Mouse (Mus musculus) midbrain, embryonic 16.5 days (tissue): Measurements from ENCODE around the gene Lmod1. TPM values are rescaled to one million over a fixed set of nuclear protein-coding genes. Genes with fewer than 3 reads are reported as not detected.

Experiments used
- ATAC-seq: fragments of 200-750 bp; cut with Nextera tagmentation; 2 replicates; pipeline ENCODE4 v1.8.0; 2017; ENCODE audit warnings: moderate TSS enrichment
- H3K27ac ChIP-seq: fragments of 300-500 bp; sonication (generic); 2 replicates; pipeline ENCODE4 v1.5.1; 2014; ENCODE audit warnings: mild to moderate bottlenecking, low read length, mixed read lengths
- H3K27me3 ChIP-seq: fragments of 300-500 bp; sonication (generic); 2 replicates; pipeline ENCODE4 v1.6.1; 2014; ENCODE audit warnings: low read depth, low read length, mixed read lengths; ENCODE audit not compliant: control insufficient read depth, insufficient read depth
- H3K36me3 ChIP-seq: fragments of 300-500 bp; sonication (generic); 2 replicates; pipeline ENCODE4 v1.6.1; 2014; ENCODE audit warnings: mild to moderate bottlenecking, low read length, moderate library complexity, mixed read lengths; ENCODE audit not compliant: control insufficient read depth, insufficient read depth
- H3K4me1 ChIP-seq: fragments of 300-500 bp; sonication (generic); 2 replicates; pipeline ENCODE4 v1.6.1; 2014; ENCODE audit warnings: mild to moderate bottlenecking, low read length, mixed read lengths; ENCODE audit not compliant: control insufficient read depth, insufficient read depth
- H3K4me2 ChIP-seq: fragments of 300-500 bp; sonication (generic); 2 replicates; pipeline ENCODE4 v1.6.1; 2014; ENCODE audit warnings: mild to moderate bottlenecking, low read length, mixed read lengths
- H3K4me3 ChIP-seq: fragments of 300-500 bp; sonication (generic); 2 replicates; pipeline ENCODE4 v1.5.1; 2014; ENCODE audit warnings: low read depth, mild to moderate bottlenecking, low read length, moderate library complexity, mixed read lengths
- H3K9ac ChIP-seq: fragments of 300-500 bp; sonication (generic); 2 replicates; pipeline ENCODE4 v1.6.1; 2014; ENCODE audit warnings: low read depth, low read length, mixed read lengths
- H3K9me3 ChIP-seq: fragments of 300-500 bp; sonication (generic); replicated peaks from 2 replicates; pipeline ENCODE4 v1.6.1; 2014; ENCODE audit warnings: mild to moderate bottlenecking, low read length, mixed read lengths; ENCODE audit not compliant: control insufficient read depth, poor library complexity, severe bottlenecking
- WGBS: fragments of 180-500 bp; shearing (Covaris S2); extraction: QIAGEN DNeasy Blood & Tissue Kit; methylation state at CpG from one replicate; pipeline ENCODE4 v1.1.7; 2014; 5-methylcytosine and 5-hydroxymethylcytosine counted together
- polyA plus RNA-seq: library from polyadenylated mRNA; unstranded; fragments of >200 nt; fragmentation: Nextera tagmentation; extraction: Ambion mirVana; gene quantifications from 2 replicates; pipeline ENCODE4 v1.2.1, GENCODE M21; 2015

Gene Lmod1
- polyA plus RNA-seq, 1 experiment from 2014 or later = 0.41 TPM

DNA sequence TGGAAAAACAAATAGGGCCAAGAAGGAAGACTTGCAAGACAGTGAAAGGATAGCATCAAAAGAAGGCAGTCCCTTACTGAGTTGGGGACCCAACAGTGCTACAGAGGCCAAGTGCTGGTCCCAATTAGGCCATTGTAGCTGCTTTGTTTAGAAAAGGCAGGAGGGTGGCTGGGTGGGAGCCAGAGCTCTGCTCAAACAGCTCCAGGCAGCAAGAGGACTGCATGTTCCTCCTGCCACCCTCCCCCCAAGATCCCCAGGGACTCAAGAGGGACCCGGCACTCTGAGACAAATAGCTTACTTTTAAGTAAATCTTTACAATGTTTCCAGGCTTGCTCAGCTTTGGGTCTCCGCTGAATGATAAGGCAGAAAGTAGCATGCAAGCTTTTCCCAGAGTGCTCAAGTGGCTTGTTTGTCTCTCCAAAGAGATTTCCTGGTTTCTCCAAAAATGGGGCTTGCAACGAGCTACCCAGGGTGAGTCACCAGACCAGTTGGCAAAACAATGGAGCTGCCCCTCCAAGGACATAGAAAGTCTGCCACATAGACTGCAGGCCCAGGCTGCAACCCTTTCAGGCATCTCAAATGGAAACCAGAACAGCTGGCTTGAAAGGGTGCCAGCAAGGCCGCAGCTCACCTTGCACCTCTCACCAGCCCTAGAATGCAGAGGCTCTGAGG, 23.0 kb downstream of the Lmod1 start:
- Histone ChIP-seq H3K9ac (no peak overlapping the region), H3K27me3 (no peaks in the 10 kb centered on the region), H3K4me2 (no peak overlapping the region), H3K4me3 (no peak overlapping the region), H3K4me1 (no peaks in the 10 kb centered on the region), H3K9me3 (no peaks in the 10 kb centered on the region), H3K27ac (no peak overlapping the region), H3K36me3 (no peaks in the 10 kb centered on the region)
- WGBS = 63% methylated on average over 4 of the region's 4 CpGs
- ATAC-seq = no peak

DNA sequence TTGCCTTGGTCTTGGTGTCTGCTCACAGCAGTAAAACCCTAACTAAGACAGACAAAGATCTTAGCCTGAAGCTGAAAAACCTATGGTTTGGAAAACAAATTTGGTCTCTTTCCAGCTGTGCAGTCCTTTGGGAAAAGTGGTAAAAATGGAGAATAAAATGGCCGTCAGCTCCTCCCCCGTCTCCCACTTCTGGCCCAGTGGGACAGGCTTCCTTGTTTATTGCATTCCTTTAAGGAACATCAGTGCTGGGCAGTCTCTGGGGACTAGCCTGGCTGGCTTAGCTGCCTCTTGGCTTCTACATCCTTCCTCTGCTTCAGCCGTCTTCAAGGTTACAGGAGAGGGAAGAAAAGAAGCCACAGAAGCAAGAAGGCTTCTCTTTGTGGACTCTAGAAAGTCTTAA, 27.3 kb downstream of the Lmod1 start:
- no peaks in the 10 kb centered on the region for H3K9me3 ChIP-seq
- H3K4me2 ChIP-seq = no peak overlapping the region

DNA sequence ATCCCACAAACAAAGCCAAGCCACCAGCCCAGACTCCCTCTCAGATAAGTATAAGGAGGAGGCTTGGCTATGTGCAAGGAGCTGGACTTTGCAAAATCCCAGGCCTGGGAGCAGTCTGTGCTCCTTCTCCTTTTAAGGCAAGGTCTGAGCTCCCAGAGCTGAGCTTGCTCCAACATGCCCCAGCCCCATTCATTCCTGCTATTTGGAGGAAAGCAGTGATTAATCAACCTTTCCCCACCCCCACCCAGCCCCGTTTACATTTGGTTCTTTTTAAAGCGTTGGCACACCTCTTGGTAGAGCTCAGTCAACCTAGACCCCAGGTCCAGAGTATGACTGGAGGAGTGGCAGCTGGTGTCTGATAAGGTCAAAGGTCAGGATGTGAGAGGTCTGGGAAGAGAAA, 34.5 kb downstream of the Lmod1 start:
- WGBS = 40% methylated on average over 2 of the region's 2 CpGs

More for the DNA sequence above, 27.3 kb downstream of the Lmod1 start:
- WGBS = 77% methylated on average over 3 of the region's 3 CpGs
- no peak overlapping the region for H3K4me3 ChIP-seq
- H3K9ac ChIP-seq = no peak overlapping the region
- no peak for ATAC-seq
- no peak overlapping the region for H3K27ac ChIP-seq
- no peaks in the 10 kb centered on the region for H3K27me3 ChIP-seq
- H3K36me3 ChIP-seq = no peaks in the 10 kb centered on the region
- no peaks in the 10 kb centered on the region for H3K4me1 ChIP-seq

DNA sequence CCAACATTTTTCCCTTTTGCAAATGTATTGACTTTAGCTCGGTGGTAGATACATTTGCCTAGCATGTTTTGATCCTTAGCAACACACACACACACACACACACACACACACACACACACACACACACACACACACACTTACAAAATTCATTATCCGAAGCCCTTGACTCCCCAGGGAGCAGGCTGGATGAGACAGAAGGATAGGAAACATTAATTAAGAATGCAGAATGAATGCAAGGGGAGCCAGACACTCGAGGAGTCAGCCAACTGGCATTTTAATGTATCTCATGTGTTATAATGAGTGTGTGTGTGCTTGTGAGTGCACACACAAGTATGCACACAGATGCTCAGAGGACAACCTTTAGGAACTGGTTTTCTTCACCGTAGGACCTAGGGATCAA, 36.9 kb downstream of the Lmod1 start:
- Histone ChIP-seq H3K9me3 (no peaks in the 10 kb centered on the region), H3K36me3 (no peaks in the 10 kb centered on the region), H3K27me3 (no peaks in the 10 kb centered on the region), H3K4me1 (no peaks in the 10 kb centered on the region), H3K9ac (no peak overlapping the region), H3K4me2 (no peak overlapping the region), H3K4me3 (no peak overlapping the region), H3K27ac (no peak overlapping the region)
- no peak for ATAC-seq
- WGBS = 71% methylated on average over 4 of the region's 4 CpGs

More for the DNA sequence above, 34.5 kb downstream of the Lmod1 start:
- H3K36me3 ChIP-seq = no peaks in the 10 kb centered on the region
- no peak overlapping the region for H3K4me3 ChIP-seq
- H3K27ac ChIP-seq = no peak overlapping the region
- H3K4me2 ChIP-seq = no peak overlapping the region
- no peaks in the 10 kb centered on the region for H3K4me1 ChIP-seq
- H3K9ac ChIP-seq = no peak overlapping the region
- no peaks in the 10 kb centered on the region for H3K9me3 ChIP-seq
- no peaks in the 10 kb centered on the region for H3K27me3 ChIP-seq
- ATAC-seq = no peak

DNA sequence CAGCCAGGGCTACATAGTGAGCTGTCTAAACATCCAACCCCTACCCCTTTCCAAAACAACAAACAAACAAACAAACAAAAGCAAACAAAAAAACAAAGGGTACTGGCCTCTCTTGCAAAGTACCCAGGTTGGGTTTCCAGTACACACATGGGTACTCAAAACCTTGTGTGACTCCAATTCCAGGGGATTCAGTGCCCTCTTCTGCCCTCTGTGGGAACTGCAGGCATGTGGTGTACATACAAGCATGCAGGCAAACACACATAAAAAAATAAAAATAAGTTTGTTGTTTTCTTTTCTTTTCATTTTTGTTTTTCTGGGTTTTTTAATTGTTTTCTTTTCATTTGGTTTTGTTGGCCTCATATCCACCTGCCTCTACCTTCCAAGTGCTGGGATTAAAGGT, 37.5 kb downstream of the Lmod1 start:
- Histone ChIP-seq H3K4me1 (no peaks in the 10 kb centered on the region), H3K9me3 (no peaks in the 10 kb centered on the region), H3K9ac (no peak overlapping the region), H3K4me2 (no peak overlapping the region), H3K4me3 (no peak overlapping the region), H3K27ac (no peak overlapping the region), H3K27me3 (no peaks in the 10 kb centered on the region), H3K36me3 (no peaks in the 10 kb centered on the region)
- ATAC-seq = no peak

DNA sequence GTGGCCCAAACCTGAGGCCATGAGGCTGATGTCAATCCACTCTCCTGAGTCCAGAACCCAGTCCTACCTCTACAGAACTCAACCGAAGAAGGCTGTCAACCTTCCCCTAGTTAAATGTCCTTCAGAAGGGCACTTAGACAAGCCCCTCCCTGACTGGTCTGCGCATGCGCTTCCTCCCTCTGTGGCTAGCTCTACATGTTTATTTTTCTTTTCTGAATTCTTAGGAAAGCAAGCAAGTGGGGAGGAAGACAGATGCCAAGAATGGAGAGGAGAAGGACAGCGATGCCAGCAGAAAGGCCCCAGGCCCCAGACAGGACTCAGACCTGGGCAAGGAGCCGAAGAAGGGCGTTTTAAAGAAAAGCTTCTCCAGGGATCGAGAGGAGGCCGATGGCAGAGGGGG, 38.8 kb downstream of the Lmod1 start:
- no peak overlapping the region for H3K27ac ChIP-seq
- H3K4me2 ChIP-seq = no peak overlapping the region
- H3K27me3 ChIP-seq = no peaks in the 10 kb centered on the region
- no peak overlapping the region for H3K4me3 ChIP-seq
- no peaks in the 10 kb centered on the region for H3K9me3 ChIP-seq
- 86% methylated on average over 8 of the region's 8 CpGs for WGBS
- H3K4me1 ChIP-seq = no peaks in the 10 kb centered on the region; the same call in 1 of the 2 replicates
- H3K9ac ChIP-seq = no peak overlapping the region
- H3K36me3 ChIP-seq = no peaks in the 10 kb centered on the region
- ATAC-seq = no peak

DNA sequence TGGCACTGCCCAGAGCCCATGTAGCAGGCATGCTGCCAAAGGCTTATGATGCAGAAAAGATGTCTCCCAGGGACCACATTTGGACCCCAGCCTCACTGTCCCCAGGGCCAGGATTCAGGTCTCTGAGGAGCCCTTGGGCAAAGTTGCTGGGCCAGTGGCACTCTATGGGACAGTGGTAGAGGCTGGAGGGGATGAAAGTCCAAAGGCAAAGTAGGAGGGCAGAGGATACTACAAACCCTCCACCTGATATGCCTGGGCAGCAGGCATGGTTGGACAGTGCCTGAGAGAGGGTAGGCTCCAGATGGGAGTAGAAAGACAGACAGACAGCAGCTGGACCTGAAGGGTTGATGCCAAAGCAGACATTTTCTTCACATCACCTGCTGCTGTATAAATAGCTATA, 41.8 kb downstream of the Lmod1 start:
- H3K9me3 ChIP-seq = no peaks in the 10 kb centered on the region
- H3K36me3 ChIP-seq = no peaks in the 10 kb centered on the region; the same call in 1 of the 2 replicates
- H3K4me1 ChIP-seq = peaks cover 7% of the 10 kb centered on the region
- no peak overlapping the region for H3K4me3 ChIP-seq
- no peak overlapping the region for H3K4me2 ChIP-seq
- no peak for ATAC-seq
- no peaks in the 10 kb centered on the region for H3K27me3 ChIP-seq
- H3K27ac ChIP-seq = no peak overlapping the region
- no peak overlapping the region for H3K9ac ChIP-seq

DNA sequence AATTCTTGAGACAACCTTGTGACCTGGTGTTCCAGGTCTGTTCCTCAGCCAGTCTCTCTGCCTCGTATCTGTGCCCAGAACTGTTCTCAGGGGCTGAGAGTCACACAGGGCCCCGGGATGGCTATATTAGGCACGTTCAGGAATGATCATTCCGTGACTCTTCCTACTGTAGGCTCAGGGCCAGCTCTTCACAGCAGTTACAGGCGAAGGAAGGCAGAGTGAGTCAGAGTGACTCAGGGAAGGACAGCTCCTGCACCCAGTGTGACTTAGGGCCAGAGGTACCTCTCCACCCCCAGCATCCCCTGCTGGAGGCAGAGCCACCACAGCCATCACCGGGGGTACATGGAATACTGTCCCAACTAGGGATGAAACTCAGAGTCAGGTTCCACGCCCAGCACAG, 42.4 kb downstream of the Lmod1 start:
- no peak for ATAC-seq
- WGBS = 87% methylated on average over 7 of the region's 7 CpGs
- H3K27ac ChIP-seq = no peak overlapping the region

DNA sequence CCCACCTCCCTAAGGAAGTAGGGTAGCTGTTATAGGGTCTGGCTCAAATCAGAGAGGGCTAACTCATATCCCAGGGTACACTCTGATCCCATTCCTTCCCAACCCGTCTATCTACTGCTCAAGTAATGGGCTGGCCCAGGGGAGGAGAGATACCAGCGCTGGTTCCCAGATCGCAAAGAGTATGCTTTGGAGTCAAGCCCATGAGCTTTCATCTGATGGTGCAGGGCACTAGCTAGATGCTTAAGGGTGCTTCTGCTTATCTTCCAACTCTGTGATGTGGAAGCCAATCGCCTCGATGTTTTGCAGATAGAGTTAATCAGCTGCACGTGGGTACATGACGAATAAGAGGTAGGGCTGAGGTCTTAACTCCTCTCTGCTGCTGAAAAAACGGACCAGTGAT, 43.0 kb downstream of the Lmod1 start:
- WGBS = 72% methylated on average over 8 of the region's 8 CpGs
- Histone ChIP-seq H3K27me3 (no peaks in the 10 kb centered on the region), H3K4me3 (no peak overlapping the region), H3K36me3 (no peaks in the 10 kb centered on the region; the same call in 1 of the 2 replicates), H3K27ac (no peak overlapping the region), H3K4me2 (no peak overlapping the region), H3K9me3 (no peaks in the 10 kb centered on the region), H3K9ac (no peak overlapping the region), H3K4me1 (peaks cover 19% of the 10 kb centered on the region)
- no peak for ATAC-seq

More for the DNA sequence above, 42.4 kb downstream of the Lmod1 start:
- H3K9me3 ChIP-seq = no peaks in the 10 kb centered on the region
- no peak overlapping the region for H3K4me2 ChIP-seq
- no peaks in the 10 kb centered on the region for H3K27me3 ChIP-seq
- H3K4me1 ChIP-seq = peaks cover 13% of the 10 kb centered on the region
- no peak overlapping the region for H3K9ac ChIP-seq
- H3K36me3 ChIP-seq = no peaks in the 10 kb centered on the region; the same call in 1 of the 2 replicates
- H3K4me3 ChIP-seq = no peak overlapping the region
